Mouse (Mus musculus) frontal cortex, postnatal 10 days (tissue): ENCODE measurements at regions not wholly inside any gene's neighbourhood (a gene's known extent, or its start where the extent isn't known, plus 50 kb on each side); places are given as distances from the start of the nearest gene placed in this dataset.

ENCODE experiments used
- DNase-seq, 2 experiments: peaks; one replicate each; pipeline ENCODE4 v3.0.0; 2022; ENCODE audit warnings: low spot score in 2 of 2, mixed read lengths in 1 of 2

GRCm38 (mm10) chr19:54244176-54244575 is 200.2 kb downstream of the Adra2a start:
- DNase-seq = no peak

- no peak for DNase-seq
Measured at GRCm38 (mm10) chr19:54248256-54248936, 204.4 kb downstream of the Adra2a start.

GRCm38 (mm10) chr19:54252145-54252664 is 208.3 kb downstream of the Adra2a start:
- no peak for DNase-seq

- no peak for DNase-seq
Measured at GRCm38 (mm10) chr19:54257889-54258288, 213.9 kb downstream of the Adra2a start.

- DNase-seq = no peak
Measured at GRCm38 (mm10) chr19:54259175-54259574, 215.2 kb downstream of the Adra2a start.

GRCm38 (mm10) chr19:54277368-54277767 is 233.4 kb downstream of the Adra2a start:
- DNase-seq = no peak

GRCm38 (mm10) chr19:54285481-54285880 is 241.5 kb downstream of the Adra2a start:
- DNase-seq = no peak

GRCm38 (mm10) chr19:54297663-54298388 is 253.9 kb downstream of the Adra2a start:
- no peak for DNase-seq

- DNase-seq = no peak
Measured at GRCm38 (mm10) chr19:54311289-54311688, 267.3 kb downstream of the Adra2a start.

- no peak for DNase-seq
Measured at GRCm38 (mm10) chr19:54311723-54312122, 267.8 kb downstream of the Adra2a start.

- DNase-seq = no peak
Measured at GRCm38 (mm10) chr19:54323276-54323675, 279.3 kb downstream of the Adra2a start.

- no peak for DNase-seq
Measured at GRCm38 (mm10) chr19:54324991-54325390, 281.0 kb downstream of the Adra2a start.

GRCm38 (mm10) chr19:54332140-54332539 is 288.2 kb downstream of the Adra2a start:
- DNase-seq = no peak

- DNase-seq = no peak
Measured at GRCm38 (mm10) chr19:54340778-54341291, 296.9 kb downstream of the Adra2a start.

- no peak for DNase-seq
Measured at GRCm38 (mm10) chr19:54359731-54360130, 315.8 kb downstream of the Adra2a start.

GRCm38 (mm10) chr19:54360660-54361059 is 316.7 kb downstream of the Adra2a start:
- no peak for DNase-seq

- DNase-seq = no peak
Measured at GRCm38 (mm10) chr19:54385101-54385500, 341.1 kb downstream of the Adra2a start.

- DNase-seq = no peak
Measured at GRCm38 (mm10) chr19:54391406-54391805, 347.5 kb downstream of the Adra2a start.

GRCm38 (mm10) chr19:54399651-54400050 is 355.7 kb downstream of the Adra2a start:
- no peak for DNase-seq

GRCm38 (mm10) chr19:54407904-54408303 is 364.0 kb downstream of the Adra2a start:
- DNase-seq = no peak

GRCm38 (mm10) chr19:54429062-54429461 is 385.1 kb downstream of the Adra2a start:
- no peak for DNase-seq

GRCm38 (mm10) chr19:54440713-54441112 is 396.8 kb downstream of the Adra2a start:
- DNase-seq = no peak
